Mouse (Mus musculus) embryonic facial prominence, embryonic 10.5 days (tissue): Measurements from ENCODE around the gene Psmc1. TPM values are rescaled to one million over a fixed set of nuclear protein-coding genes. Genes with fewer than 3 reads are reported as not detected.
A peak's percentile ranks its signal among the peaks of the same experiment; 100 is the strongest.

Source experiments
- DNase-seq: peaks from one replicate; pipeline ENCODE4 v3.0.0-alpha.2; 2017; ENCODE audit warnings: low spot score
- H3K27ac ChIP-seq: fragments of 300-500 bp; sonication (generic); replicated peaks from 2 replicates; pipeline ENCODE4 v1.5.1; 2016; ENCODE audit warnings: mild to moderate bottlenecking
- H3K27me3 ChIP-seq: fragments of 300-500 bp; sonication (generic); replicated peaks from 2 replicates; pipeline ENCODE4 v1.6.1; 2016; ENCODE audit warnings: low read depth, mild to moderate bottlenecking; ENCODE audit not compliant: poor library complexity, severe bottlenecking
- H3K36me3 ChIP-seq: fragments of 300-500 bp; sonication (generic); replicated peaks from 2 replicates; pipeline ENCODE4 v1.6.1; 2016; ENCODE audit warnings: mild to moderate bottlenecking, moderate library complexity
- H3K4me1 ChIP-seq: fragments of 300-500 bp; sonication (generic); 2 replicates; pipeline ENCODE4 v1.6.1; 2016
- H3K4me3 ChIP-seq: fragments of 300-500 bp; sonication (generic); 2 replicates; pipeline ENCODE4 v1.5.1; 2016; ENCODE audit warnings: mild to moderate bottlenecking, moderate library complexity
- H3K9me3 ChIP-seq: fragments of 300-500 bp; sonication (generic); 2 replicates; pipeline ENCODE4 v1.6.1; 2016; ENCODE audit warnings: mild to moderate bottlenecking
- WGBS: fragments of 180-500 bp; shearing (Covaris S2); methylation state at CpG from one replicate; pipeline ENCODE4 v1.1.7; 2016; 5-methylcytosine and 5-hydroxymethylcytosine counted together
- polyA plus RNA-seq: library from polyadenylated mRNA; unstranded; fragments of >200 nt; fragmentation: Nextera tagmentation; extraction: Ambion mirVana; gene quantifications from 2 replicates; pipeline ENCODE4 v1.2.1, GENCODE M21; 2016

The Psmc1 gene
- polyA plus RNA-seq, 1 experiment from 2014 or later: 392 TPM

- DNase-seq: no peak
Observed at GRCm38 (mm10) chr12:100127866-100128480, 18.0 kb downstream of the Psmc1 start.

GRCm38 (mm10) chr12:100128522-100128921 lies 18.6 kb downstream of the Psmc1 start:
- DNase-seq: no peak
- no peaks in the 10 kb centered on the region for H3K9me3 ChIP-seq
- H3K4me1 ChIP-seq: no peaks in the 10 kb centered on the region
- peak overlapping the region; percentile 52; the same call in 1 of the 2 replicates for H3K27ac ChIP-seq
- no peaks in the 10 kb centered on the region for H3K27me3 ChIP-seq
- no peak overlapping the region for H3K4me3 ChIP-seq
- H3K36me3 ChIP-seq: peaks cover 100% of the 10 kb centered on the region
- WGBS: 81% methylated on average over 6 of the region's 6 CpGs

More at GRCm38 (mm10) chr12:100127866-100128480, 18.0 kb downstream of the Psmc1 start:
- WGBS: 77% methylated on average over 8 of the region's 8 CpGs
- Histone ChIP-seq H3K27me3 (no peaks in the 10 kb centered on the region), H3K4me1 (no peaks in the 10 kb centered on the region), H3K27ac (no peak overlapping the region), H3K36me3 (peaks cover 100% of the 10 kb centered on the region), H3K9me3 (no peaks in the 10 kb centered on the region), H3K4me3 (no peak overlapping the region)

GRCm38 (mm10) chr12:100128961-100129360 lies 19.0 kb downstream of the Psmc1 start:
- no peaks in the 10 kb centered on the region for H3K9me3 ChIP-seq
- H3K27ac ChIP-seq: no peak overlapping the region
- 85% methylated on average over 8 of the region's 8 CpGs for WGBS
- H3K4me1 ChIP-seq: no peaks in the 10 kb centered on the region
- peaks cover 100% of the 10 kb centered on the region for H3K36me3 ChIP-seq
- H3K27me3 ChIP-seq: no peaks in the 10 kb centered on the region
- H3K4me3 ChIP-seq: no peak overlapping the region
- DNase-seq: no peak

GRCm38 (mm10) chr12:100131167-100131566 lies 21.2 kb downstream of the Psmc1 start:
- Histone ChIP-seq H3K4me3 (no peak overlapping the region), H3K36me3 (peaks cover 98% of the 10 kb centered on the region), H3K27ac (no peak overlapping the region), H3K4me1 (no peaks in the 10 kb centered on the region), H3K27me3 (no peaks in the 10 kb centered on the region), H3K9me3 (no peaks in the 10 kb centered on the region)
- WGBS: 94% methylated on average over 9 of the region's 9 CpGs
- no peak for DNase-seq

GRCm38 (mm10) chr12:100131655-100132054 lies 21.7 kb downstream of the Psmc1 start:
- WGBS: 46% methylated on average over 8 of the region's 8 CpGs
- Histone ChIP-seq H3K9me3 (no peaks in the 10 kb centered on the region), H3K4me3 (no peak overlapping the region), H3K4me1 (no peaks in the 10 kb centered on the region), H3K27me3 (no peaks in the 10 kb centered on the region), H3K27ac (no peak overlapping the region), H3K36me3 (peaks cover 98% of the 10 kb centered on the region)
- DNase-seq: peak; percentile 72

GRCm38 (mm10) chr12:100134395-100134936 lies 24.5 kb downstream of the Psmc1 start:
- Histone ChIP-seq H3K4me1 (no peaks in the 10 kb centered on the region), H3K9me3 (no peaks in the 10 kb centered on the region), H3K4me3 (no peak overlapping the region), H3K36me3 (peaks cover 95% of the 10 kb centered on the region), H3K27me3 (no peaks in the 10 kb centered on the region), H3K27ac (no peak overlapping the region)
- 92% methylated on average over 11 of the region's 11 CpGs for WGBS
- DNase-seq: no peak

GRCm38 (mm10) chr12:100135117-100135516 lies 25.2 kb downstream of the Psmc1 start:
- no peak for DNase-seq
- H3K27ac ChIP-seq: no peak overlapping the region
- H3K4me1 ChIP-seq: no peaks in the 10 kb centered on the region
- H3K4me3 ChIP-seq: no peak overlapping the region
- H3K27me3 ChIP-seq: no peaks in the 10 kb centered on the region
- WGBS: 87% methylated on average over 3 of the region's 3 CpGs
- no peaks in the 10 kb centered on the region for H3K9me3 ChIP-seq
- H3K36me3 ChIP-seq: peaks cover 95% of the 10 kb centered on the region

GRCm38 (mm10) chr12:100142848-100143523 lies 33.0 kb downstream of the Psmc1 start:
- no peaks in the 10 kb centered on the region for H3K9me3 ChIP-seq
- peaks cover 99% of the 10 kb centered on the region for H3K36me3 ChIP-seq
- H3K4me1 ChIP-seq: no peaks in the 10 kb centered on the region
- no peak overlapping the region for H3K4me3 ChIP-seq
- H3K27ac ChIP-seq: no peak overlapping the region
- DNase-seq: no peak
- no peaks in the 10 kb centered on the region for H3K27me3 ChIP-seq
- 96% methylated on average over 11 of the region's 11 CpGs for WGBS

- H3K9me3 ChIP-seq: no peaks in the 10 kb centered on the region
- H3K4me3 ChIP-seq: no peak overlapping the region
- WGBS: 92% methylated on average over 9 of the region's 9 CpGs
- H3K4me1 ChIP-seq: no peaks in the 10 kb centered on the region
- H3K27ac ChIP-seq: no peak overlapping the region
- no peaks in the 10 kb centered on the region for H3K27me3 ChIP-seq
- H3K36me3 ChIP-seq: peaks cover 99% of the 10 kb centered on the region
- DNase-seq: no peak
Observed at GRCm38 (mm10) chr12:100143737-100144136, 33.8 kb downstream of the Psmc1 start.

GRCm38 (mm10) chr12:100144269-100144668 lies 34.3 kb downstream of the Psmc1 start:
- H3K9me3 ChIP-seq: no peaks in the 10 kb centered on the region
- WGBS: 90% methylated on average over 5 of the region's 5 CpGs
- no peaks in the 10 kb centered on the region for H3K27me3 ChIP-seq
- H3K4me1 ChIP-seq: no peaks in the 10 kb centered on the region
- DNase-seq: no peak
- peaks cover 99% of the 10 kb centered on the region for H3K36me3 ChIP-seq
- H3K27ac ChIP-seq: no peak overlapping the region
- no peak overlapping the region for H3K4me3 ChIP-seq

GRCm38 (mm10) chr12:100152466-100152865 lies 42.5 kb downstream of the Psmc1 start:
- Histone ChIP-seq H3K27me3 (no peaks in the 10 kb centered on the region), H3K4me3 (no peak overlapping the region), H3K4me1 (no peaks in the 10 kb centered on the region), H3K27ac (no peak overlapping the region), H3K36me3 (peaks cover 48% of the 10 kb centered on the region), H3K9me3 (no peaks in the 10 kb centered on the region)
- no peak for DNase-seq
- WGBS: 93% methylated on average over 7 of the region's 7 CpGs

- H3K9me3 ChIP-seq: no peaks in the 10 kb centered on the region
- peak; percentile 91 for DNase-seq
- no peaks in the 10 kb centered on the region for H3K27me3 ChIP-seq
- peaks cover 12% of the 10 kb centered on the region for H3K4me1 ChIP-seq
- under 1% methylated on average over 26 of the region's 26 CpGs for WGBS
- peak within 1 kb of the TSS; percentile 65 for H3K4me3 ChIP-seq
- H3K36me3 ChIP-seq: peaks cover 7% of the 10 kb centered on the region; the same call in 1 of the 2 replicates
- H3K27ac ChIP-seq: peak within 1 kb of the TSS; percentile 92
Observed at GRCm38 (mm10) chr12:100159261-100159975, 49.5 kb downstream of the Psmc1 start, which contains the start of gene Nrde2. Gene Nrde2 (minus strand): TSS chr12:100159653.
